Mouse (Mus musculus) gastrocnemius, postnatal 4 days (tissue): ENCODE data around the gene H2al2b. TPM values are rescaled to one million over a fixed set of nuclear protein-coding genes. Genes with fewer than 3 reads are reported as not detected.
"Not testable (repeated sequence)": the region's sequence is repeated elsewhere in the genome, so short reads cannot be mapped to it uniquely, and the experiment has no call there.

ENCODE experiments used
- DNase-seq, 2 experiments: peaks; one replicate each; pipeline ENCODE4 v3.0.0; 2021 to 2022; ENCODE audit warnings: low spot score in 2 of 2, mixed read lengths in 2 of 2
- long read RNA-seq, 2 experiments: library from polyadenylated mRNA; stranded (forward); transcript quantifications; one replicate each; pipeline ENCODE4 v2.0.0; 2021
- total RNA-seq, 2 experiments: library from RNA; stranded (reverse); gene quantifications; 2 replicates each; pipeline ENCODE4 v1.2.3; 2021

Gene H2al2b
- not detected for total RNA-seq
- long read RNA-seq, experiment 1, result 0 reads
- long read RNA-seq, experiment 2, result 0 reads

DNA sequence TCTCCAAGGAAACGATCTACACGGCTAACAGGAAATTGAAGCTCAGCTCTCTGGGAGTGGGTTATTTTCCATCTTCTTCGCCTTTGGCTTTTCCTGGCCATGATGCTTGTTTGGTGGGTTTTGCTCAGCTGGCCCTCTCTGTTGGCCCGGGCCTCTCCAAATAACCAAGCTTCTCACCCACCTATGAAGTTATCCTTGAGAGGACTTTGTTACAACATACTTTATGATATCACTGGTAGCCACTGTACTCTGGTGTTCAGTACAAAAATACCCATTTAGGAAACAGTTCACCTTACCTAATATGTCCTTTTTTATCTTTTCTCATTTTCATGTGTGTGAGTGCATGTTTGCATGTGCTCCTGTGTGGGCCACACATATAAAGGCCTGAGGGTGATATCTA, at the start of gene H2al2b:
Gene H2al2b (minus strand): TSS at position 101 of the 400 bp plus-strand sequence.
- not testable (repeated sequence) for DNase-seq

Other genes starting within 250 kb of the H2al2b start
- not detected for gene H2al2c, start 121.6 kb downstream of the H2al2b start, total RNA-seq
- not detected for gene Sry, start 57.0 kb downstream of the H2al2b start, total RNA-seq
- gene Gm4064, start 75.5 kb upstream of the H2al2b start, total RNA-seq, result not detected
- not detected for gene Rbmy, start 110.0 kb upstream of the H2al2b start, total RNA-seq
- not detected for gene Gm10256, start 110.0 kb upstream of the H2al2b start, total RNA-seq
- not detected for gene Gm10352, start 180.3 kb upstream of the H2al2b start, total RNA-seq
- not detected for gene Gm29289, start 211.9 kb upstream of the H2al2b start, total RNA-seq